Mouse (Mus musculus) gastrocnemius, postnatal 36 days (tissue): ENCODE measurements around the gene Pafah1b2. TPM values are rescaled to one million over a fixed set of nuclear protein-coding genes. Genes with fewer than 3 reads are reported as not detected.

ENCODE experiments used
- DNase-seq, 2 experiments: peaks; one replicate each; pipeline ENCODE4 v3.0.0; 2022
- intact Hi-C: fragments of 180-260 bp; cut with DNase I; formaldehyde crosslinking; loops from one replicate; pipeline ENCODE4 v1.15.1; 2025
- long read RNA-seq, 2 experiments: library from polyadenylated mRNA; stranded (forward); transcript quantifications; one replicate each; pipeline ENCODE4 v2.0.0; 2021
- total RNA-seq, 2 experiments: library from RNA; stranded (reverse); gene quantifications; 2 replicates each; pipeline ENCODE4 v1.2.3; 2021

The Pafah1b2 gene
- 10 to 100 TPM; 24.7 to 26.8 TPM for total RNA-seq
- long read RNA-seq, experiment 1, full-length matches to known transcripts: 21 of 27 reads
- long read RNA-seq, experiment 1, partial matches to known transcripts: 1 of 27 reads
- long read RNA-seq, experiment 1, other reads (novel, unspliced or antisense): 5 of 27 reads
- long read RNA-seq, experiment 2, full-length matches to known transcripts: 26 of 32 reads
- long read RNA-seq, experiment 2, partial matches to known transcripts: 0 of 32 reads
- long read RNA-seq, experiment 2, other reads (novel, unspliced or antisense): 6 of 32 reads

GRCm38 (mm10) chr9:46012091-46013008 is at the start of gene Pafah1b2, which contains the start of gene Sik3:
Gene Pafah1b2 (minus strand): TSS chr9:46012690.
Gene Sik3 (plus strand): TSS chr9:46012820.
- intact Hi-C loops: no loop called here
- peak; percentile 91 to 93 for DNase-seq

GRCm38 (mm10) chr9:46061696-46062425 is 49.4 kb upstream of the Pafah1b2 start:
- no peak for DNase-seq
- intact Hi-C loops: no loop called here

GRCm38 (mm10) chr9:46060249-46060648 is 47.8 kb upstream of the Pafah1b2 start:
- intact Hi-C loops: no loop called here
- no peak for DNase-seq

- DNase-seq: no peak
Measured at GRCm38 (mm10) chr9:46058065-46058464, 45.6 kb upstream of the Pafah1b2 start.

GRCm38 (mm10) chr9:46053014-46053666 is 40.6 kb upstream of the Pafah1b2 start:
- DNase-seq: no peak
- intact Hi-C loops: no loop called here

More at GRCm38 (mm10) chr9:46058065-46058464, 45.6 kb upstream of the Pafah1b2 start:
- intact Hi-C loops: no loop called here

GRCm38 (mm10) chr9:46050203-46050602 is 37.7 kb upstream of the Pafah1b2 start:
- DNase-seq: no peak
- intact Hi-C loops: no loop called here

GRCm38 (mm10) chr9:46049525-46049924 is 37.0 kb upstream of the Pafah1b2 start:
- intact Hi-C loops: no loop called here

GRCm38 (mm10) chr9:46046724-46047517 is 34.4 kb upstream of the Pafah1b2 start:
- no peak for DNase-seq

More at GRCm38 (mm10) chr9:46049525-46049924, 37.0 kb upstream of the Pafah1b2 start:
- DNase-seq: no peak

GRCm38 (mm10) chr9:46043626-46044025 is 31.1 kb upstream of the Pafah1b2 start:
- no peak for DNase-seq
- intact Hi-C loops: no loop called here

More at GRCm38 (mm10) chr9:46046724-46047517, 34.4 kb upstream of the Pafah1b2 start:
- intact Hi-C loops: no loop called here

GRCm38 (mm10) chr9:46042387-46042786 is 29.9 kb upstream of the Pafah1b2 start:
- no peak for DNase-seq
- intact Hi-C loops: no loop called here

GRCm38 (mm10) chr9:46041186-46041585 is 28.7 kb upstream of the Pafah1b2 start:
- DNase-seq: no peak
- intact Hi-C loops: no loop called here

GRCm38 (mm10) chr9:46038786-46039185 is 26.3 kb upstream of the Pafah1b2 start:
- DNase-seq: no peak
- intact Hi-C loops: no loop called here

- DNase-seq: no peak
- intact Hi-C loops: no loop called here
Measured at GRCm38 (mm10) chr9:46036881-46037280, 24.4 kb upstream of the Pafah1b2 start.

GRCm38 (mm10) chr9:46035290-46035871 is 22.9 kb upstream of the Pafah1b2 start:
- no peak for DNase-seq
- intact Hi-C loops: no loop called here

GRCm38 (mm10) chr9:46033862-46034261 is 21.4 kb upstream of the Pafah1b2 start:
- intact Hi-C loops: no loop called here

GRCm38 (mm10) chr9:46033058-46033457 is 20.6 kb upstream of the Pafah1b2 start:
- intact Hi-C loops: no loop called here
- DNase-seq: no peak

More at GRCm38 (mm10) chr9:46033862-46034261, 21.4 kb upstream of the Pafah1b2 start:
- no peak for DNase-seq

- peak in 1 of 2 experiments; percentile 57 for DNase-seq
- intact Hi-C loops: no loop called here
Measured at GRCm38 (mm10) chr9:46032190-46032589, 19.7 kb upstream of the Pafah1b2 start.

- intact Hi-C loops: no loop called here
- DNase-seq: no peak
Measured at GRCm38 (mm10) chr9:46030968-46031367, 18.5 kb upstream of the Pafah1b2 start.

- intact Hi-C loops: no loop called here
- DNase-seq: no peak
Measured at GRCm38 (mm10) chr9:46030184-46030583, 17.7 kb upstream of the Pafah1b2 start.
